Mouse (Mus musculus): ENCODE measurements at regions not wholly inside any gene's neighbourhood (a gene's known extent, or its start where the extent isn't known, plus 50 kb on each side); places are given as distances from the start of the nearest gene placed in this dataset.

- no peak for ATAC-seq (ENCODE audit: poor library complexity, severe bottlenecking)
These were observed 351.2 kb upstream of the Pmfbp1 start for GRCm38 (mm10) chr8:109142495-109143158.

- no peak for ATAC-seq (ENCODE audit: poor library complexity, severe bottlenecking)
These were observed 342.1 kb upstream of the Pmfbp1 start for GRCm38 (mm10) chr8:109151711-109152110.

GRCm38 (mm10) chr8:109155489-109155888, 338.3 kb upstream of the Pmfbp1 start:
- ATAC-seq (ENCODE audit: poor library complexity, severe bottlenecking) = no peak

- no peak for ATAC-seq (ENCODE audit: poor library complexity, severe bottlenecking)
These were observed 337.8 kb upstream of the Pmfbp1 start for GRCm38 (mm10) chr8:109156016-109156415.

- no peak for ATAC-seq (ENCODE audit: poor library complexity, severe bottlenecking)
These were observed 321.1 kb upstream of the Pmfbp1 start for GRCm38 (mm10) chr8:109172701-109173100.

- no peak for ATAC-seq (ENCODE audit: poor library complexity, severe bottlenecking)
These were observed 308.1 kb upstream of the Pmfbp1 start for GRCm38 (mm10) chr8:109185558-109186198.

GRCm38 (mm10) chr8:109187617-109188016, 306.2 kb upstream of the Pmfbp1 start:
- ATAC-seq (ENCODE audit: poor library complexity, severe bottlenecking) = no peak

GRCm38 (mm10) chr8:109214247-109214646, 279.6 kb upstream of the Pmfbp1 start:
- no peak for ATAC-seq (ENCODE audit: poor library complexity, severe bottlenecking)

GRCm38 (mm10) chr8:109216318-109216717, 277.5 kb upstream of the Pmfbp1 start:
- ATAC-seq (ENCODE audit: poor library complexity, severe bottlenecking) = no peak

GRCm38 (mm10) chr8:109217326-109217725, 276.5 kb upstream of the Pmfbp1 start:
- ATAC-seq (ENCODE audit: poor library complexity, severe bottlenecking) = no peak

GRCm38 (mm10) chr8:109232281-109233234, 261.3 kb upstream of the Pmfbp1 start:
- ATAC-seq (ENCODE audit: poor library complexity, severe bottlenecking) = no peak

- ATAC-seq (ENCODE audit: poor library complexity, severe bottlenecking) = no peak
These were observed 248.3 kb upstream of the Pmfbp1 start for GRCm38 (mm10) chr8:109245526-109245925.

- no peak for ATAC-seq (ENCODE audit: poor library complexity, severe bottlenecking)
These were observed 246.0 kb upstream of the Pmfbp1 start for GRCm38 (mm10) chr8:109247875-109248274.

GRCm38 (mm10) chr8:109248356-109248755, 245.5 kb upstream of the Pmfbp1 start:
- ATAC-seq (ENCODE audit: poor library complexity, severe bottlenecking) = no peak

- ATAC-seq (ENCODE audit: poor library complexity, severe bottlenecking) = no peak
These were observed 244.6 kb upstream of the Pmfbp1 start for GRCm38 (mm10) chr8:109249256-109249655.

GRCm38 (mm10) chr8:109249691-109250090, 244.1 kb upstream of the Pmfbp1 start:
- ATAC-seq (ENCODE audit: poor library complexity, severe bottlenecking) = no peak

GRCm38 (mm10) chr8:109250551-109250950, 243.3 kb upstream of the Pmfbp1 start:
- ATAC-seq (ENCODE audit: poor library complexity, severe bottlenecking) = no peak

GRCm38 (mm10) chr8:109251360-109251798, 242.4 kb upstream of the Pmfbp1 start:
- no peak for ATAC-seq (ENCODE audit: poor library complexity, severe bottlenecking)

- ATAC-seq (ENCODE audit: poor library complexity, severe bottlenecking) = no peak
These were observed 241.4 kb upstream of the Pmfbp1 start for GRCm38 (mm10) chr8:109252404-109252803.

GRCm38 (mm10) chr8:109279129-109279528, 214.7 kb upstream of the Pmfbp1 start:
- peak; percentile 71 for ATAC-seq (ENCODE audit: poor library complexity, severe bottlenecking)

GRCm38 (mm10) chr8:109280540-109280939, 213.3 kb upstream of the Pmfbp1 start:
- no peak for ATAC-seq (ENCODE audit: poor library complexity, severe bottlenecking)
